Mouse (Mus musculus) neural tube, embryonic 12.5 days (tissue): Measurements from ENCODE around the gene A030005L19Rik. TPM values are rescaled to one million over a fixed set of nuclear protein-coding genes. Genes with fewer than 3 reads are reported as not detected.
"Not testable (repeated sequence)": the region's sequence is repeated elsewhere in the genome, so short reads cannot be mapped to it uniquely, and the experiment has no call there.

Source experiments
- ATAC-seq: fragments of 200-750 bp; cut with Nextera tagmentation; 2 replicates; pipeline ENCODE4 v1.8.0; 2017; ENCODE audit warnings: low read depth, mild to moderate bottlenecking, moderate TSS enrichment, moderate library complexity; ENCODE audit not compliant: low FRiP score
- H3K27ac ChIP-seq: fragments of 300-500 bp; sonication (generic); 2 replicates; pipeline ENCODE4 v1.5.1; 2016
- H3K27me3 ChIP-seq: fragments of 300-500 bp; sonication (generic); replicated peaks from 2 replicates; pipeline ENCODE4 v1.6.1; 2016; ENCODE audit warnings: mild to moderate bottlenecking
- H3K36me3 ChIP-seq: fragments of 300-500 bp; sonication (generic); 2 replicates; pipeline ENCODE4 v1.6.1; 2016; ENCODE audit warnings: mild to moderate bottlenecking
- H3K4me1 ChIP-seq: fragments of 300-500 bp; sonication (generic); 2 replicates; pipeline ENCODE4 v1.6.1; 2016
- H3K4me2 ChIP-seq: fragments of 300-500 bp; sonication (generic); replicated peaks from 2 replicates; pipeline ENCODE4 v1.6.1; 2016; ENCODE audit warnings: mild to moderate bottlenecking
- H3K4me3 ChIP-seq: fragments of 300-500 bp; sonication (generic); 2 replicates; pipeline ENCODE4 v1.5.1; 2016
- H3K9ac ChIP-seq: fragments of 300-500 bp; sonication (generic); 2 replicates; pipeline ENCODE4 v1.6.1; 2016; ENCODE audit warnings: mild to moderate bottlenecking
- H3K9me3 ChIP-seq: fragments of 300-500 bp; sonication (generic); 2 replicates; pipeline ENCODE4 v1.6.1; 2016; ENCODE audit warnings: mild to moderate bottlenecking
- WGBS: fragments of 180-500 bp; shearing (Covaris S2); methylation state at CpG from one replicate; pipeline ENCODE4 v1.1.7; 2016; 5-methylcytosine and 5-hydroxymethylcytosine counted together
- polyA plus RNA-seq: library from polyadenylated mRNA; unstranded; fragments of >200 nt; fragmentation: Nextera tagmentation; extraction: Ambion mirVana; gene quantifications from 2 replicates; pipeline ENCODE4 v1.2.1, GENCODE M21; 2016

The A030005L19Rik gene
- polyA plus RNA-seq = 0.33 and 0.43 TPM in 2 replicates

- Histone ChIP-seq H3K36me3 (no peaks in the 10 kb centered on the region), H3K9me3 (no peaks in the 10 kb centered on the region), H3K9ac (no peak within 1 kb of the TSS), H3K4me1 (no peaks in the 10 kb centered on the region), H3K27ac (no peak within 1 kb of the TSS), H3K4me2 (no peak within 1 kb of the TSS), H3K27me3 (no peaks in the 10 kb centered on the region), H3K4me3 (no peak within 1 kb of the TSS)
- WGBS = 86% methylated on average over 3 of the region's 3 CpGs
- ATAC-seq = no peak
These were observed at the start of gene A030005L19Rik for GRCm38 (mm10) chr1:82913025-82913424. Gene A030005L19Rik, plus strand, starts transcription at chr1:82913325.

GRCm38 (mm10) chr1:82870202-82870601 is 42.9 kb upstream of the A030005L19Rik start:
- ATAC-seq = no peak
- WGBS = 77% methylated on average over 3 of the region's 3 CpGs

DNA sequence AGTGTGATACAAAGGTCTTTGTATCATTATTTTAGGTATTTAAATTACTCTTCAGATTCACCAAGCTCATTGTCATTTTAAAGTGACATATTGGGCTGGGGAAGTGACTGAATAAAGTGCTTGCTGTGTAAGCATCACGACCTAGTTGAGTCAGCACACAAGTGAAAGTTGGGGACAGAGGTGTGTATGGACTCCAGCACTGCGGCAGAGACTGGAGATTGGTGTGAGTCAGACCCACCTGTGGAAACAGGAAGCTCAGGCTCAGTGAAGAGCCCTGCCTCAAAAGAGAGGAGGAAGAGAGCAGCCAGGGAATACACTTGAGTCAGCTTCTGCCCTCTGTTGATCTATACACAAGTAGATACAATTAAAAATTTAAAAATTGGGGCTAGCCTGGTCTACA is 34.0 kb upstream of the A030005L19Rik start:
- Histone ChIP-seq H3K4me3 (no peak overlapping the region), H3K4me1 (no peaks in the 10 kb centered on the region), H3K27ac (no peak overlapping the region), H3K9me3 (no peaks in the 10 kb centered on the region), H3K9ac (no peak overlapping the region), H3K4me2 (no peak overlapping the region), H3K36me3 (peaks cover 20% of the 10 kb centered on the region), H3K27me3 (no peaks in the 10 kb centered on the region)
- ATAC-seq = no peak
- 84% methylated on average over 2 of the region's 2 CpGs for WGBS

More at GRCm38 (mm10) chr1:82870202-82870601, 42.9 kb upstream of the A030005L19Rik start:
- Histone ChIP-seq H3K4me1 (no peaks in the 10 kb centered on the region), H3K9ac (no peak overlapping the region), H3K27ac (no peak overlapping the region), H3K4me3 (no peak overlapping the region), H3K36me3 (peaks cover 13% of the 10 kb centered on the region), H3K4me2 (no peak overlapping the region), H3K27me3 (no peaks in the 10 kb centered on the region), H3K9me3 (no peaks in the 10 kb centered on the region)

GRCm38 (mm10) chr1:82880196-82880595 is 32.9 kb upstream of the A030005L19Rik start:
- no peaks in the 10 kb centered on the region for H3K9me3 ChIP-seq
- H3K4me1 ChIP-seq = no peaks in the 10 kb centered on the region
- no peak for ATAC-seq
- WGBS = 67% methylated on average over 8 of the region's 8 CpGs
- no peak overlapping the region for H3K4me2 ChIP-seq
- no peaks in the 10 kb centered on the region for H3K27me3 ChIP-seq
- no peak overlapping the region for H3K9ac ChIP-seq
- H3K27ac ChIP-seq = no peak overlapping the region
- peaks cover 19% of the 10 kb centered on the region for H3K36me3 ChIP-seq
- no peak overlapping the region for H3K4me3 ChIP-seq

- H3K36me3 ChIP-seq = peaks cover 26% of the 10 kb centered on the region
These were observed 19.9 kb upstream of the A030005L19Rik start for GRCm38 (mm10) chr1:82893269-82893668.

DNA sequence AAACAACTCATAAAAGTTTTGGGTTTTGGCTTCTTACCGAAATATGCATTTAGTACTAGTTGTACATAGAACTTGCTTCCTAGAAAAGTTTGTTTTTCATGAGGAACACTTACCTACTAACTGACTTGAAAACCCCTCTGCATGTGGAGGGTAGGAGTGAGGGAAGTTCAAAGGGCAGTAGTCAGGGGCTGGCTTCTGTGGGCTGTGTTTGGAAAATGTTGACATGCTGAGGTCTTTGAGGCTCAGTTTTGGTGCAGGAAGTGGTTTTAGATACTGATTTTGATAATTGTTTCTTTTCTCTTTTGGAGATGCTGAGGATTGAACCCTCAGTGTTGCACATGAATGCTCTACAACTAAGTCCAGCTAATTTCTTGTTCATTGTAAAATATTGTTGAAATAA is 12.6 kb upstream of the A030005L19Rik start:
- Histone ChIP-seq H3K4me1 (no peaks in the 10 kb centered on the region), H3K4me2 (no peak overlapping the region), H3K27me3 (no peaks in the 10 kb centered on the region), H3K9ac (no peak overlapping the region), H3K27ac (no peak overlapping the region), H3K9me3 (no peaks in the 10 kb centered on the region), H3K4me3 (no peak overlapping the region), H3K36me3 (peaks cover 28% of the 10 kb centered on the region)
- ATAC-seq = no peak
- 96% methylated on average over 1 of the region's 1 CpGs for WGBS

More at GRCm38 (mm10) chr1:82893269-82893668, 19.9 kb upstream of the A030005L19Rik start:
- H3K4me3 ChIP-seq = no peak overlapping the region
- H3K9me3 ChIP-seq = no peaks in the 10 kb centered on the region
- H3K27ac ChIP-seq = no peak overlapping the region
- no peak overlapping the region for H3K4me2 ChIP-seq
- 96% methylated on average over 7 of the region's 7 CpGs for WGBS
- no peaks in the 10 kb centered on the region for H3K27me3 ChIP-seq
- H3K4me1 ChIP-seq = no peaks in the 10 kb centered on the region
- ATAC-seq = no peak
- no peak overlapping the region for H3K9ac ChIP-seq

DNA sequence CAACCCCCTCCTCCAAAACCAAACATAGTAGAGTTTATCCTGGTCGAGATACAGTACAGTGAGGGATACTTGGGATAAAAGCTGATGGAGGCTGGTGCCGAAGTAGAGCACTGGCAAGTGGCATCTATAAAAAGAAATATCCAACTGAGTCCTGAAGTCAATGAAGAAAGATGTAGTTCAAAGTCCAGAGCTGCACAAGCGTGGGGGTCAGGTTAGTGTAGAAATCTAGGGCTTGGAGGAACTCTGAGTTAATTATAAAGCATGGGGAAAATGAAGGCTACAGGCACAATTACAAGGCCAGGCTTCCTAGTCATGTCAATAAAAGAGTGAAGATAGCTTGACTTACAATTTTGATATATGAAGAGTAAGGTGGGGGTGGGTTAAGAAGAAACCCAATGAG is 11.9 kb upstream of the A030005L19Rik start:
- no peak overlapping the region for H3K4me3 ChIP-seq
- no peaks in the 10 kb centered on the region for H3K9me3 ChIP-seq
- H3K36me3 ChIP-seq = peaks cover 28% of the 10 kb centered on the region
- 92% methylated on average over 3 of the region's 3 CpGs for WGBS
- H3K4me2 ChIP-seq = no peak overlapping the region
- no peaks in the 10 kb centered on the region for H3K27me3 ChIP-seq
- no peak for ATAC-seq
- no peak overlapping the region for H3K9ac ChIP-seq
- H3K27ac ChIP-seq = no peak overlapping the region
- no peaks in the 10 kb centered on the region for H3K4me1 ChIP-seq

GRCm38 (mm10) chr1:82905886-82906285 is 7.2 kb upstream of the A030005L19Rik start:
- 73% methylated on average over 3 of the region's 3 CpGs for WGBS
- 0 out of 2 replicates have a peak, but pooled peaks have one; percentile 41 for ATAC-seq
- Histone ChIP-seq H3K27me3 (no peaks in the 10 kb centered on the region), H3K9ac (no peak overlapping the region), H3K4me2 (no peak overlapping the region), H3K9me3 (no peaks in the 10 kb centered on the region), H3K4me3 (no peak overlapping the region), H3K4me1 (no peaks in the 10 kb centered on the region), H3K36me3 (peaks cover 16% of the 10 kb centered on the region), H3K27ac (no peak overlapping the region)

GRCm38 (mm10) chr1:82913434-82913833 is 309 bp downstream of the A030005L19Rik start:
- not testable (repeated sequence) for H3K4me1 ChIP-seq, H3K4me2 ChIP-seq, H3K4me3 ChIP-seq, ATAC-seq, H3K36me3 ChIP-seq, H3K9ac ChIP-seq, H3K27me3 ChIP-seq, H3K9me3 ChIP-seq, H3K27ac ChIP-seq
- WGBS = 94% methylated on average over 5 of the region's 5 CpGs

DNA sequence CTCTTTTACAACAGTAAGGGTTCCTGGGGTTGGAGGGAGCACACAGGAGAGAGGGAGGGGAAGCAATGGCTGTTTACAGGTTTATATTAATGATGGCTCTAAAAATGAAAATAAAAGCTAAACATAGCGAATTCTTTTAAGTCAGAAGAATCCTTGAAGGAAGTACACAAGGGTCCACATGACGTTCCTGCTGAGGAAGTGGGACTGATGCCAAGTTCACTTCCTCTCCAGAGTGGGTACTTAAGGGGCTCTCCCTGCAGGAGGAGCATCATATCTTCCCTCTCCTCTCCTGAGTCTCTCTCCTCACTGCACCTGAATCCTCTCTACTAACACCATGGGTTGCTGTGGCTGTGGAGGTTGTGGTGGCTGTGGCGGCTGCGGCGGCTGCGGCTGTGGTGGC is 11.5 kb downstream of the A030005L19Rik start, which contains the start of gene A030014E15Rik:
TSS of gene A030014E15Rik (plus strand) at position 268 of the 400 bp plus-strand sequence.
- no peaks in the 10 kb centered on the region for H3K36me3 ChIP-seq
- H3K4me1 ChIP-seq = no peaks in the 10 kb centered on the region
- H3K4me2 ChIP-seq = no peak within 1 kb of the TSS
- no peak within 1 kb of the TSS for H3K4me3 ChIP-seq
- 94% methylated on average over 6 of the region's 6 CpGs for WGBS
- H3K9me3 ChIP-seq = no peaks in the 10 kb centered on the region
- no peak for ATAC-seq
- H3K27ac ChIP-seq = no peak within 1 kb of the TSS
- no peak within 1 kb of the TSS for H3K9ac ChIP-seq
- H3K27me3 ChIP-seq = no peaks in the 10 kb centered on the region

DNA sequence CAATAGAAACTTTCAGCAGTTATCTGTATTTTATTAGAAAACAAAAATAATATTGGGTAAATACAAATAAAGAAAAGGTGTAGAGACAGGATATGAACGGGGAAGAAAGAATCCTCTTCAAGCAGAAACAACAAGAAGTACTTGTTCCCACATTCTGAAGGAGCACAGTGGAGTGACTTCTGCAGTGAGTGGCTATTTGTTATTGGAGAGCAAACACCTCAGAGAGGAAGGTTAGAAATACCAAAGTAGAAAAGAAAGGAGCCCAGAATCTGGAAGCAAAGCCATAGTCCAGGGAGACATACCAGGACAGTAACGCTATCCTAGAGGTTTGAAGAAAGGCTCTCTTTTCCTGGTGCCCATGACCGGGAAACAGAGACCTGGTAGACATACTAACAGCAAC is 17.4 kb downstream of the A030005L19Rik start:
- H3K4me3 ChIP-seq, H3K9ac ChIP-seq, H3K4me2 ChIP-seq, H3K36me3 ChIP-seq, H3K27ac ChIP-seq, H3K4me1 ChIP-seq, H3K9me3 ChIP-seq, ATAC-seq, H3K27me3 ChIP-seq: not testable (repeated sequence)
- 97% methylated on average over 3 of the region's 3 CpGs for WGBS

GRCm38 (mm10) chr1:82931326-82931725 is 18.2 kb downstream of the A030005L19Rik start, which contains the start of gene Gm6217:
Gene Gm6217, minus strand, starts transcription at chr1:82931399.
- not testable (repeated sequence) for H3K27ac ChIP-seq, H3K27me3 ChIP-seq, H3K4me2 ChIP-seq, H3K9ac ChIP-seq, H3K9me3 ChIP-seq, H3K4me3 ChIP-seq, H3K4me1 ChIP-seq, ATAC-seq, H3K36me3 ChIP-seq
- no CpG with 5 or more reads among the region's 6 CpGs for WGBS

DNA sequence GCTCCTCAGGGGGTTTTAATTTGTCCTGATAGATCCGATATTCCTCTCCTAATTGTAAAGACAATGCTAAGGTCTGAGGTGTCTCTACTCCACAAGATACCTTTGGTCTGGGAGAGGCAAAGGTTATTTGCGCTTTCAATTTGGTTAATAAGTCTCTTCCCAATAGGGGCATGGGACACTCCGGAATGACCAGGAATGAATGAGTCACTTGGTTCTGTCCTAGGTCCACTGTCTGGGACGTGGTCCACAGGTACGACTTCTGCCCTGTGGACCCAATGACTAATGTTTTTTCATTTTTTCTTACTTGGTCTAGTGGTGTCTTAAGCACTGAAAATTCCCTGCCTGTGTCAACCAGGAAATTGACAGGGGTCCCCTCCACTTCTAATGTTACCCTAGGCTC is 25.5 kb downstream of the A030005L19Rik start:
- no peaks in the 10 kb centered on the region for H3K4me1 ChIP-seq
- no peak overlapping the region for H3K4me3 ChIP-seq
- no peak for ATAC-seq
- 87% methylated on average over 5 of the region's 5 CpGs for WGBS
- H3K36me3 ChIP-seq = no peaks in the 10 kb centered on the region
- no peaks in the 10 kb centered on the region for H3K27me3 ChIP-seq
- no peak overlapping the region for H3K27ac ChIP-seq
- H3K4me2 ChIP-seq = no peak overlapping the region
- no peak overlapping the region for H3K9ac ChIP-seq
- H3K9me3 ChIP-seq = no peaks in the 10 kb centered on the region
